Mouse (Mus musculus) lung, embryonic 15.5 days (tissue): Measurements from ENCODE around the gene 2410131K14Rik. TPM values are rescaled to one million over a fixed set of nuclear protein-coding genes. Genes with fewer than 3 reads are reported as not detected.

ENCODE experiments used
- ATAC-seq: fragments of 200-750 bp; cut with Nextera tagmentation; 2 replicates; pipeline ENCODE4 v1.8.0; 2017; ENCODE audit warnings: moderate number of reproducible peaks, borderline replicate concordance; ENCODE audit not compliant: low FRiP score, low TSS enrichment; ENCODE audit errors: extremely low read depth
- H3K27ac ChIP-seq: fragments of 300-500 bp; sonication (generic); 2 replicates; pipeline ENCODE4 v1.5.1; 2015; ENCODE audit warnings: moderate library complexity, mild to moderate bottlenecking, inconsistent platforms
- H3K27me3 ChIP-seq: fragments of 300-500 bp; sonication (generic); 2 replicates; pipeline ENCODE4 v1.6.1; 2015; ENCODE audit warnings: inconsistent platforms
- H3K36me3 ChIP-seq: fragments of 300-500 bp; sonication (generic); 2 replicates; pipeline ENCODE4 v1.6.1; 2015; ENCODE audit warnings: inconsistent platforms
- H3K4me1 ChIP-seq: fragments of 300-500 bp; sonication (generic); 2 replicates; pipeline ENCODE4 v1.6.1; 2015; ENCODE audit warnings: inconsistent platforms
- H3K4me2 ChIP-seq: fragments of 300-500 bp; sonication (generic); 2 replicates; pipeline ENCODE4 v1.6.1; 2015; ENCODE audit warnings: inconsistent platforms, mild to moderate bottlenecking, moderate library complexity
- H3K4me3 ChIP-seq: fragments of 300-500 bp; sonication (generic); 2 replicates; pipeline ENCODE4 v1.5.1; 2015; ENCODE audit warnings: mild to moderate bottlenecking, inconsistent platforms
- H3K9ac ChIP-seq: fragments of 300-500 bp; sonication (generic); 2 replicates; pipeline ENCODE4 v1.6.1; 2015; ENCODE audit warnings: inconsistent platforms
- H3K9me3 ChIP-seq: fragments of 300-500 bp; sonication (generic); 2 replicates; pipeline ENCODE4 v1.6.1; 2016; ENCODE audit warnings: inconsistent platforms
- WGBS: fragments of 180-500 bp; shearing (Covaris S2); methylation state at CpG from one replicate; pipeline ENCODE4 v1.1.7; 2015; 5-methylcytosine and 5-hydroxymethylcytosine counted together
- polyA plus RNA-seq: library from polyadenylated mRNA; unstranded; fragments of >200 nt; fragmentation: Nextera tagmentation; extraction: Ambion mirVana; gene quantifications from 2 replicates; pipeline ENCODE4 v1.2.1, GENCODE M21; 2015

2410131K14Rik gene
- polyA plus RNA-seq: 8.1 and 8.5 TPM in 2 replicates

- Histone ChIP-seq H3K4me3 (peak within 1 kb of the TSS; percentile 76), H3K4me2 (peak within 1 kb of the TSS; percentile 80), H3K4me1 (peaks cover 12% of the 10 kb centered on the region), H3K9me3 (no peaks in the 10 kb centered on the region), H3K27me3 (no peaks in the 10 kb centered on the region), H3K36me3 (0 out of 2 replicates have a peak, but pooled peaks cover 4% of the 10 kb centered on the region), H3K27ac (peak within 1 kb of the TSS; percentile 73), H3K9ac (peak within 1 kb of the TSS; percentile 70)
- under 1% methylated on average over 68 of the region's 68 CpGs for WGBS
- peak; percentile 99 for ATAC-seq
These were observed at the start of gene 2410131K14Rik, which contains the start of gene Rnft2 for GRCm38 (mm10) chr5:118244606-118245443. Gene 2410131K14Rik (plus strand): TSS chr5:118245227. Gene Rnft2 (minus strand): TSS chr5:118245116.

- Histone ChIP-seq H3K4me3 (no peak overlapping the region), H3K9ac (no peak overlapping the region), H3K4me2 (no peak overlapping the region), H3K4me1 (no peaks in the 10 kb centered on the region), H3K36me3 (no peaks in the 10 kb centered on the region), H3K27ac (no peak overlapping the region), H3K27me3 (peaks cover 12% of the 10 kb centered on the region), H3K9me3 (no peaks in the 10 kb centered on the region)
- WGBS: 76% methylated on average over 13 of the region's 13 CpGs
- no peak for ATAC-seq
These were observed 47.6 kb upstream of the 2410131K14Rik start for GRCm38 (mm10) chr5:118197421-118197820.

GRCm38 (mm10) chr5:118199670-118200069 is 45.4 kb upstream of the 2410131K14Rik start:
- H3K27ac ChIP-seq: no peak overlapping the region
- 62% methylated on average over 5 of the region's 5 CpGs for WGBS
- no peak overlapping the region for H3K4me3 ChIP-seq
- H3K9ac ChIP-seq: no peak overlapping the region
- no peaks in the 10 kb centered on the region for H3K4me1 ChIP-seq
- no peaks in the 10 kb centered on the region for H3K27me3 ChIP-seq
- no peak overlapping the region for H3K4me2 ChIP-seq
- H3K36me3 ChIP-seq: no peaks in the 10 kb centered on the region
- no peaks in the 10 kb centered on the region for H3K9me3 ChIP-seq
- ATAC-seq: no peak

GRCm38 (mm10) chr5:118204675-118205440 is 40.2 kb upstream of the 2410131K14Rik start:
- Histone ChIP-seq H3K27ac (no peak overlapping the region), H3K27me3 (no peaks in the 10 kb centered on the region), H3K9me3 (no peaks in the 10 kb centered on the region), H3K9ac (no peak overlapping the region), H3K4me3 (no peak overlapping the region), H3K4me1 (no peaks in the 10 kb centered on the region), H3K36me3 (no peaks in the 10 kb centered on the region), H3K4me2 (no peak overlapping the region)
- 52% methylated on average over 16 of the region's 16 CpGs for WGBS
- no peak for ATAC-seq

GRCm38 (mm10) chr5:118205852-118206251 is 39.2 kb upstream of the 2410131K14Rik start:
- WGBS: 75% methylated on average over 8 of the region's 8 CpGs
- Histone ChIP-seq H3K4me3 (no peak overlapping the region), H3K9me3 (no peaks in the 10 kb centered on the region), H3K4me2 (no peak overlapping the region), H3K27me3 (no peaks in the 10 kb centered on the region), H3K36me3 (no peaks in the 10 kb centered on the region), H3K27ac (no peak overlapping the region), H3K9ac (no peak overlapping the region), H3K4me1 (no peaks in the 10 kb centered on the region)
- no peak for ATAC-seq

- Histone ChIP-seq H3K4me3 (peak overlapping the region; percentile 35), H3K27ac (no peak overlapping the region), H3K27me3 (peaks cover 6% of the 10 kb centered on the region; the same call in 1 of the 2 replicates), H3K9ac (no peak overlapping the region), H3K9me3 (no peaks in the 10 kb centered on the region), H3K4me1 (peaks cover 11% of the 10 kb centered on the region), H3K36me3 (no peaks in the 10 kb centered on the region), H3K4me2 (peak overlapping the region; percentile 63)
- WGBS: 25% methylated on average over 5 of the region's 5 CpGs
- no peak for ATAC-seq
These were observed 31.0 kb upstream of the 2410131K14Rik start for GRCm38 (mm10) chr5:118214012-118214411.

- Histone ChIP-seq H3K4me2 (peak overlapping the region; percentile 63), H3K9ac (peak overlapping the region; percentile 23; the same call in 1 of the 2 replicates), H3K27ac (no peak overlapping the region), H3K4me1 (peaks cover 11% of the 10 kb centered on the region), H3K4me3 (peak overlapping the region; percentile 35), H3K36me3 (no peaks in the 10 kb centered on the region), H3K9me3 (no peaks in the 10 kb centered on the region), H3K27me3 (peaks cover 6% of the 10 kb centered on the region; the same call in 1 of the 2 replicates)
- 5% methylated on average over 24 of the region's 24 CpGs for WGBS
- peak; percentile 75; the same call in 1 of the 2 replicates for ATAC-seq
These were observed 30.4 kb upstream of the 2410131K14Rik start for GRCm38 (mm10) chr5:118214418-118215154.

GRCm38 (mm10) chr5:118217410-118217809 is 27.6 kb upstream of the 2410131K14Rik start:
- H3K9me3 ChIP-seq: no peaks in the 10 kb centered on the region
- no peak for ATAC-seq
- no peaks in the 10 kb centered on the region for H3K36me3 ChIP-seq
- no peak overlapping the region for H3K27ac ChIP-seq
- H3K4me1 ChIP-seq: peaks cover 11% of the 10 kb centered on the region
- no peak overlapping the region for H3K4me2 ChIP-seq
- WGBS: 50% methylated on average over 6 of the region's 6 CpGs
- peaks cover 4% of the 10 kb centered on the region; the same call in 1 of the 2 replicates for H3K27me3 ChIP-seq
- H3K4me3 ChIP-seq: no peak overlapping the region
- H3K9ac ChIP-seq: no peak overlapping the region

- H3K4me1 ChIP-seq: no peaks in the 10 kb centered on the region
- no peak overlapping the region for H3K9ac ChIP-seq
- no peak overlapping the region for H3K4me3 ChIP-seq
- no peak for ATAC-seq
- no peaks in the 10 kb centered on the region for H3K9me3 ChIP-seq
- no peak overlapping the region for H3K27ac ChIP-seq
- 28% methylated on average over 9 of the region's 9 CpGs for WGBS
- H3K36me3 ChIP-seq: no peaks in the 10 kb centered on the region
- H3K4me2 ChIP-seq: no peak overlapping the region
- no peaks in the 10 kb centered on the region for H3K27me3 ChIP-seq
These were observed 21.8 kb upstream of the 2410131K14Rik start for GRCm38 (mm10) chr5:118223142-118223757.

GRCm38 (mm10) chr5:118230071-118230611 is 14.9 kb upstream of the 2410131K14Rik start:
- 81% methylated on average over 13 of the region's 13 CpGs for whole genome bisulfite sequencing
- no peak for ATAC-seq

GRCm38 (mm10) chr5:118236891-118237290 is 8.1 kb upstream of the 2410131K14Rik start:
- Histone ChIP-seq H3K9ac (no peak overlapping the region), H3K4me3 (no peak overlapping the region), H3K36me3 (no peaks in the 10 kb centered on the region; the same call in 1 of the 2 replicates), H3K27ac (no peak overlapping the region), H3K4me1 (no peaks in the 10 kb centered on the region), H3K4me2 (no peak overlapping the region), H3K9me3 (no peaks in the 10 kb centered on the region), H3K27me3 (no peaks in the 10 kb centered on the region)
- WGBS: 74% methylated on average over 12 of the region's 12 CpGs
- ATAC-seq: no peak

More at GRCm38 (mm10) chr5:118230071-118230611, 14.9 kb upstream of the 2410131K14Rik start:
- H3K4me3 ChIP-seq: no peak overlapping the region
- H3K9me3 ChIP-seq: no peaks in the 10 kb centered on the region
- no peak overlapping the region for H3K9ac ChIP-seq
- no peaks in the 10 kb centered on the region for H3K27me3 ChIP-seq
- H3K4me2 ChIP-seq: no peak overlapping the region
- no peaks in the 10 kb centered on the region for H3K36me3 ChIP-seq
- H3K27ac ChIP-seq: no peak overlapping the region
- H3K4me1 ChIP-seq: no peaks in the 10 kb centered on the region
